13 mouse cellular contexts compared by ENCODE assay signal in the genomic region with DNA sequence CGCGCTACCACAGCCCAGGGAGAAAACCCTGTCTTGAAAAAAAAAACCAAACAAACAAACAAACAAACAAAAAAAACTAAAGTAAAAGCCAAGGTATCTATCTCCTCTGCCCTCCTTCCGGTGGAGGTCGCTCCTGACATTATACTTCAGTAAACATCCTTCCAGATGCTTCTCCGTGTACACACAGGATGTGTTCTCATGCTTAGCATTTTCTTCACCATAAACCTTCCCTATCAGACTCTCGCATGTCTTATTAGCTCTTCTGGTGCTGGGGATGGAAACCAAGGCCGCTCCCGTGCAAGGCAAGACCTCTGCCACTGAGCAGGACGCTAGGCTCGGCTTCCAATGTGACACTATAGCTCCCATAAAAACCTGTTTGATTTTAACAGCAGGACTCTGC. TPM values are rescaled to one million over a fixed set of nuclear protein-coding genes. Genes with fewer than 3 reads are reported as not detected.
A peak's percentile ranks its signal among the peaks of the same experiment; 100 is the strongest.
DNase-seq lines count a peak whose midpoint lies in the region; ATAC-seq and TF ChIP-seq lines count a peak whose summit lies in the region.
"Had no signal": no experiment of that assay in that cellular context is flagged by ENCODE, and none has a peak within 500 bp of the region (broad histone marks: within the 10 kb centered on the region; RNA-seq: fewer than 3 reads in every experiment).

No protein-coding gene starts in this region.

- peaks cover 5% of the 10 kb centered on the region for H3K27me3 ChIP-seq in heart, embryonic 13.5 days (replicated peaks)
- peaks cover 9% of the 10 kb centered on the region; the same call in 1 of the 2 replicates for H3K27me3 ChIP-seq in lung, postnatal 0 days (replicated peaks; ENCODE audit: insufficient read depth, low read length)
- H3K27me3 ChIP-seq in embryonic facial prominence, embryonic 10.5 days (replicated peaks; ENCODE audit: low read depth, poor library complexity, severe bottlenecking), result peaks cover 35% of the 10 kb centered on the region
- peaks cover 35% of the 10 kb centered on the region for H3K27me3 ChIP-seq in myocyte (ENCODE audit: control insufficient read depth, insufficient read depth, insufficient read length)
- H3K27me3 ChIP-seq: CH12.LX had no signal

- no peak for TF ChIP-seq POLR2A in myocyte (IDR thresholded peaks at IDR 0.05; ENCODE audit: insufficient read length, low read depth)

- H3K4me3 ChIP-seq in heart, embryonic 13.5 days, result peak overlapping the region; percentile 90
- no peak overlapping the region for H3K4me3 ChIP-seq in lung, postnatal 0 days (ENCODE audit: low read depth, low read length)
- no peak overlapping the region for H3K4me3 ChIP-seq in embryonic facial prominence, embryonic 10.5 days
- H3K4me3 ChIP-seq in myocyte, result no peak overlapping the region
- H3K4me3 ChIP-seq: embryonic facial prominence, embryonic 13.5 days had no signal

- H3K4me2 ChIP-seq in heart, embryonic 13.5 days, result peak overlapping the region; percentile 100
- H3K4me2 ChIP-seq in lung, postnatal 0 days (replicated peaks; ENCODE audit: low read depth, low read length), result 0 out of 2 replicates have a peak overlapping the region, but pooled peaks have one; percentile 8
- H3K4me2 ChIP-seq in myocyte (ENCODE audit: low read depth), result peak overlapping the region; percentile 24
- H3K4me2 ChIP-seq: embryonic facial prominence, embryonic 13.5 days had no signal

- no peak for TF ChIP-seq CTCF in lung, postnatal 0 days (IDR thresholded peaks at IDR 0.05)

- no peaks in the 10 kb centered on the region for H3K9me3 ChIP-seq in heart, embryonic 13.5 days
- no peaks in the 10 kb centered on the region for H3K9me3 ChIP-seq in lung, postnatal 0 days (ENCODE audit: low read length)
- H3K9me3 ChIP-seq in embryonic facial prominence, embryonic 10.5 days, result no peaks in the 10 kb centered on the region
- H3K9me3 ChIP-seq: embryonic facial prominence, embryonic 13.5 days had no signal

- peak overlapping the region; percentile 97 for H3K9ac ChIP-seq in heart, embryonic 13.5 days
- no peak overlapping the region for H3K9ac ChIP-seq in lung, postnatal 0 days (replicated peaks; ENCODE audit: low read depth)
- H3K9ac ChIP-seq: embryonic facial prominence, embryonic 13.5 days had no signal

- H3K4me1 ChIP-seq in heart, embryonic 13.5 days, result peaks cover 66% of the 10 kb centered on the region
- H3K4me1 ChIP-seq in lung, postnatal 0 days (ENCODE audit: insufficient read depth, low read depth, low read length), result no peaks in the 10 kb centered on the region
- peaks cover 33% of the 10 kb centered on the region for H3K4me1 ChIP-seq in embryonic facial prominence, embryonic 10.5 days
- H3K4me1 ChIP-seq: embryonic facial prominence, embryonic 13.5 days had no signal

- intact Hi-C loops in heart, postnatal 14 days (cut with DNase I), result no loop called here
- intact Hi-C loops in gastrocnemius, postnatal 14 days (cut with DNase I; ENCODE audit: low total_unique reads), result no loop called here

- 68% methylated on average over 10 of the region's 10 CpGs for WGBS in heart, embryonic 13.5 days
- 59% methylated on average over 10 of the region's 10 CpGs for WGBS in lung, postnatal 0 days
- 85% methylated on average over 10 of the region's 10 CpGs for WGBS in embryonic facial prominence, embryonic 10.5 days

- peaks cover 20% of the 10 kb centered on the region for H3K36me3 ChIP-seq in heart, embryonic 13.5 days
- H3K36me3 ChIP-seq in lung, postnatal 0 days (ENCODE audit: insufficient read depth, low read length), result no peaks in the 10 kb centered on the region
- H3K36me3 ChIP-seq in embryonic facial prominence, embryonic 10.5 days (replicated peaks), result no peaks in the 10 kb centered on the region
- H3K36me3 ChIP-seq in myocyte (ENCODE audit: control insufficient read depth, insufficient read depth), result no peaks in the 10 kb centered on the region
- H3K36me3 ChIP-seq: embryonic facial prominence, embryonic 13.5 days had no signal

- peak overlapping the region; percentile 93 for H3K27ac ChIP-seq in heart, embryonic 13.5 days (replicated peaks)
- peak overlapping the region; percentile 68 for H3K27ac ChIP-seq in lung, postnatal 0 days (ENCODE audit: low read length)
- H3K27ac ChIP-seq in embryonic facial prominence, embryonic 10.5 days (replicated peaks), result peak overlapping the region; percentile 52
- H3K27ac ChIP-seq: embryonic facial prominence, embryonic 13.5 days had no signal

- no peak for TF ChIP-seq EP300 in lung, postnatal 0 days (IDR thresholded peaks at IDR 0.05)

- H3K79me2 ChIP-seq in myocyte (ENCODE audit: control insufficient read depth, insufficient read depth), result no peaks in the 10 kb centered on the region

- no peak for ATAC-seq in heart, embryonic 13.5 days (ENCODE audit: extremely low read depth, insufficient number of reproducible peaks, low FRiP score, low TSS enrichment)
- peak; percentile 29; the same call in 1 of the 2 replicates for ATAC-seq in lung, postnatal 0 days
- ATAC-seq: midbrain, embryonic 16.5 days had no signal

- no peak for DNase-seq in heart, postnatal 14 days
- DNase-seq in lung, postnatal 0 days (ENCODE audit: low spot score), result no peak
- DNase-seq in lung, postnatal 36 days, result no peak
- no peak for DNase-seq in embryonic facial prominence, embryonic 10.5 days (ENCODE audit: low spot score)
- no peak for DNase-seq in frontal cortex, postnatal 10 days (ENCODE audit: low spot score in 2 of 2)
- no peak for DNase-seq in gastrocnemius, postnatal 14 days
- DNase-seq: cerebellum, adult 11-12 months; kidney, adult 2 months had no signal

- H3ac ChIP-seq in myocyte (ENCODE audit: control insufficient read depth, insufficient read length), result no peak overlapping the region

TF ChIP-seq in myocyte, 11 proteins besides CTCF, POLR2A, EP300 and RAD21:
- TF ChIP-seq TCF12 (IDR thresholded peaks at IDR 0.05; ENCODE audit: insufficient read depth, poor library complexity, severe bottlenecking), result no peak
- no peak for TF ChIP-seq POLR2AphosphoS2 (IDR thresholded peaks at IDR 0.05; ENCODE audit: insufficient read length, low read depth)
- TF ChIP-seq TCF3 (IDR thresholded peaks at IDR 0.05; ENCODE audit: insufficient read length, low read depth), result no peak
- TF ChIP-seq CEBPB (IDR thresholded peaks at IDR 0.05; ENCODE audit: insufficient read depth, poor library complexity, severe bottlenecking), result no peak
- TF ChIP-seq E2F4 (IDR thresholded peaks at IDR 0.05; ENCODE audit: insufficient read depth), result no peak
- TF ChIP-seq MAX (IDR thresholded peaks at IDR 0.05; ENCODE audit: low read depth), result no peak
- TF ChIP-seq REST (IDR thresholded peaks at IDR 0.05; ENCODE audit: insufficient read depth, insufficient read length), result no peak
- no peak for TF ChIP-seq MYOD1 (IDR thresholded peaks at IDR 0.05; ENCODE audit: control insufficient read depth in 1 of 3, insufficient read length in 2 of 3, low read depth in 2 of 3)
- no peak for TF ChIP-seq USF1 (IDR thresholded peaks at IDR 0.05; ENCODE audit: low read depth)
- TF ChIP-seq MYOG (IDR thresholded peaks at IDR 0.05; ENCODE audit: control insufficient read depth in 1 of 3, insufficient read depth in 1 of 3, insufficient read length in 2 of 3, low read depth in 2 of 3), result no peak
- TF ChIP-seq SRF (IDR thresholded peaks at IDR 0.05; ENCODE audit: control insufficient read depth, insufficient read length, low read depth), result no peak

RNA-seq across cellular contexts. Expression of a gene that starts 6.9 kb away (rescaled TPM):
- polyA plus RNA-seq in heart, embryonic 13.5 days (2015; fragmentation: Nextera tagmentation; extraction: Ambion mirVana), result 29.3 and 32.8 TPM in 2 replicates
- total RNA-seq in heart, postnatal 14 days (2021), result 10 to 100 TPM; 22.8 to 23.9 TPM
- 2.5 TPM in 2 replicates for polyA plus RNA-seq in lung, postnatal 0 days (2015; fragmentation: Nextera tagmentation; extraction: Ambion mirVana)
- 1.8 and 2.2 TPM in 2 replicates for polyA plus RNA-seq in embryonic facial prominence, embryonic 10.5 days (2016; fragmentation: Nextera tagmentation; extraction: Ambion mirVana)
- 4.7 TPM for polyA plus RNA-seq in myocyte (2012; fragmentation: generic; extraction: Trizol)
- 10 to 100 TPM in 1 of 2 experiments, 1 to 10 TPM in 1; 9.5 to 20.5 TPM for total RNA-seq in gastrocnemius, postnatal 14 days (2021)

RNA-seq across cellular contexts. Expression of a gene that starts 17.6 kb away (rescaled TPM):
- 13.9 and 14.2 TPM in 2 replicates for polyA plus RNA-seq in heart, embryonic 13.5 days (2015; fragmentation: Nextera tagmentation; extraction: Ambion mirVana)
- 10 to 100 TPM; 26.1 to 30.9 TPM for total RNA-seq in heart, postnatal 14 days (2021)
- 2.4 and 2.5 TPM in 2 replicates for polyA plus RNA-seq in lung, postnatal 0 days (2015; fragmentation: Nextera tagmentation; extraction: Ambion mirVana)
- polyA plus RNA-seq in embryonic facial prominence, embryonic 10.5 days (2016; fragmentation: Nextera tagmentation; extraction: Ambion mirVana), result 4.7 and 5.7 TPM in 2 replicates
- polyA plus RNA-seq in myocyte (2012; fragmentation: generic; extraction: Trizol), result 60.6 TPM
- 100 to 1,000 TPM in 1 of 2 experiments, 10 to 100 TPM in 1; 87.5 to 102 TPM for total RNA-seq in gastrocnemius, postnatal 14 days (2021)

Comparison
In these comparisons a context has a peak if more than half of its experiments do, and no peak if none do; other contexts are left out.
1. H3K4me2 ChIP-seq: peak in every context shown above with its lines; median percentile 100 in heart, embryonic 13.5 days; 24 in myocyte; 8 in lung, postnatal 0 days.